Mouse (Mus musculus): ENCODE measurements around the gene Nhlrc4.

The Nhlrc4 gene

DNA sequence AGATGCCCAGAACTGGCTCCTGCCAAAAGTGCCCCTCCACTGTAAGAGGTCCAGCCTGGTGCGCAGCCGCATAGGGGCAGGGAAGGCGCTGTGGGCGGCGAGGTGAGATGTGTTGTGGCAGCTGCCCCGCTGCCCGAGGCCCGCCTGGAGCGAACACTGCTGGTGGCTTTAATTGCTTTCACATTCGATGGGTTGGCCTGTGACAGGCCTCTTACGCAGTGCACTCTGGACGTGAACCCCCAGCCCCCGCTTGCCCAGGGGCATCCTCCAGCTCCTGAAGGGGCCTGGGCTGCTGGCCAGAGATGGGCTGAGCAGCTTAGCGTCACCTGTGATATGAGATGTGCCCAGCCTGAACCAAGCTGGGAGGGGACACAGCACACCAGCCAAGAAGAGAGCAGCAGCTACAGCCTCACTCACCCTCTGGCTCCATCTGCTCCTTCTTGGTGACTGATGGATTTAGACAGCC is 12.9 kb upstream of the Nhlrc4 start:
- DNase-seq, result no peak

- DNase-seq, result no peak
These were observed 11.9 kb upstream of the Nhlrc4 start for GRCm38 (mm10) chr17:25956631-25957030.

GRCm38 (mm10) chr17:25956201-25956600 is 11.4 kb upstream of the Nhlrc4 start:
- DNase-seq, result no peak

- no peak for DNase-seq
These were observed 11.0 kb upstream of the Nhlrc4 start for GRCm38 (mm10) chr17:25955736-25956135.

DNA sequence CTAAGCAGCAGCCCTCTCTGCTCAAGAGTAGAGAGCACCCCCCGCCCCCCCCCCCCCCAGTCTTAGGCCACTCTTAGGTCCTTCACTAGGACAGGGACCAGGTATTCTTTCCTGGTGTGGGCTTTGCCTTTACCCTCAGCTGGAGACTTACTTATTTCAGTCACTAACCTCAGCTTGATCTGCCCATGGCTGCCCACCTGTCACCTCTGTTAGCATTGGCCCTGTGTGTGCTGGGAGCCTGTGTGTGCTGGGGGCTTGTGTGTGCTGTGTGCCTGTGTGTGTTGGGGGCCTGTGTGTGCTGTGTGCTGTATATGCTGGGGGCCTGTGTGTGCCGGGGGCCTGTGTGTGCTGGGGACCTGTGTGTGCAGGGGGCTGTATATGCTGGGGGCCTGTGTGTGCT is 9.9 kb upstream of the Nhlrc4 start:
- DNase-seq, result no peak

DNA sequence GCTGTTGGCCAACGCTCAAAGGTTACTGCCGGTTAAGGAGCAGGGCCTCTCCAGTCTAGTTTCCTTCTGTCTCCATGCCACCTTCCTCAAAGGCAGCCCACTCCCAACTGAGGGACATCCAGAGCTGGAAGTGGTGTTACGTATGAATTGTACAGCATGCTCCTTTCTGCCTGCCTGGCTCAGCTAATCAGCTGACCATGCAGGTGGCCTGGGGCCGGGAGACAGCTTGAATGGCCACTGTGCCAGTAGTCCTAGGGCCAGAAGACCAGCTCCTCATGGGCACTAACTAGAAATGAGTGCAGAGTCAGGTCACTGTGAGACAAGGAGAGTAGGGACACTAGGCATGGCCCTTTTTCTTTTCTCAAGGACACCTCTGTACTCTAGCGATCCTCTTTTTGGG is 8.4 kb upstream of the Nhlrc4 start:
- DNase-seq, result no peak

GRCm38 (mm10) chr17:25951803-25952623 is 7.3 kb upstream of the Nhlrc4 start, which contains the start of gene A930017K11Rik:
Gene A930017K11Rik (minus strand): TSS chr17:25952565.
- DNase-seq, result no peak

GRCm38 (mm10) chr17:25951225-25951802 is 6.6 kb upstream of the Nhlrc4 start:
- no peak for DNase-seq

DNA sequence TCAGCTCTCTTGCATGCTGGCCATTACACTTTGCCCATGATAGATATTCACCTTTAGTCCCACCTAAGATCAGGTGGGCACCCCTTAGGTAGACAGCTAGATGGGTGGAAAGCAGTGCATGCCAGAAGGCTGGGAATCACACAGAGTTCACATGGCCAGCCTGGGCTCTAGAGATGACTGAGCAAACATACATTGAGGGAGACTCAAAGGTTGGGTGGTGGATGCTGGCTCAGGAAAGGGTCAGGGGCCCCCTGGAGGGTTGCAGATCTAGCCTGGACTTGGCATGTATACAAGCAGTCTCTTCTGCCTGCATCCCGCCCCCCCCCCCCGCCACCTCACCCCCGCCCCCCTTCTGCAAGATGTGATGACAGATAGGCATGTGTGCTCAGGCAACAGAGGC is 5.9 kb upstream of the Nhlrc4 start:
- DNase-seq, result no peak

DNA sequence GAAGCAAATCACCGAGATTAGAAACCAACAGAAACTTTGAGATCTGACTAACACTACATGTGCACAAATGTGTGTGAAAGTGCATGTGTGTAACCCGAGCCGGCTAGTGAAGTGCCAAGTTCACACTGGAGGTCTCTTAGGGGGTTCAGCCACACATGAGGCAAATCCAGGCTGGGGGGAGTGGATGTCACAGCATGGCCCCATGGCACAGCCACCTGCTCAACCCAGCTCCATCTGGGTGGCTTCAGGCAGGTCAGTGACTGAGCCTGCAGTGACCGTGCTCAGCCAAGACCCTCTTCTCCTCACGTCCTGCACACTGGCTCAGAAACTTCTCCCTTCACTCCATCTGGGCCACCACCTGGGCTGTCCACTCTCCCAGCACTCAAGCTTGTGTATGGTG is 5.2 kb upstream of the Nhlrc4 start:
- no peak for DNase-seq

DNA sequence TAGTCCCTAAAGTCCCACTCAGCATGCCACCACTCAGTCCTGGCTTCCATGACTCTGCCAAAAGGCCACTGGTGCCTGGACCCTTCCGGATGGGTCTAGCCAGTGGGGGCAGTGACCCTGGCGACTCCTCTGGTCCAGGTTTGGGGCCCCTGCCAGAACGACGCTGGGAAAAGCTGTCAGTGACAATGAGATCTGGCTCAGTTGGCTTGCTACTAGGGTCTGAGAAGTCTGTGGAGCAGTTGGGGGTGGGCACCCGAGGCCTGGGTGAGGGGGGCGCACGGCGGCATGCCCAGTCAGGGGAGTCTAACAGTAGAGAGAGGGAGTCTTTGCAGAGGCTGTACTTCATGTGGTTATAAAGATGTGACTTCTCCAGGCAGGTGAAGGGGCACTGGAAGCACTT is 3.3 kb upstream of the Nhlrc4 start:
- DNase-seq, result no peak

DNA sequence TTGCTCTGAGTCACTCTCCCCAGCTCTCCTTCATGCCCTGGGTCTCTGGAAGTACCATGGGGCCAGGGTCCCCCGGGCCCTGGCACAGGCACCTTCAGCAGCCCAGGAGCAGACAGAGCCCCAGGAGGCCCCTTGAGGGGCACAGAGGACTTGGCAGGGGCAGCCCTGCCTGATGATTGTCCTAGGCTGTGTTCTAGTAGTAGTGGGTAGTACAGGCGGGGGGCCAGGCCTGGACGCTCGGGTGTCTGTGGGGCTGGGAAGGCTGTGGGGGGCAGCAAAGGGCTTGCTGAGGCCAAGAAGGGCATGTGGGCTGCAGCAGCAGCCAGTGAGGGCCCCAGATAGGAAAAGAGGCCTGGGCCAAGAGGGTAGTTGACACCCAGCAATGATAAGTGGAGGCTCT is 2.8 kb upstream of the Nhlrc4 start:
- DNase-seq, result no peak

- no peak for DNase-seq
These were observed 2.1 kb upstream of the Nhlrc4 start for GRCm38 (mm10) chr17:25946891-25947290.

DNA sequence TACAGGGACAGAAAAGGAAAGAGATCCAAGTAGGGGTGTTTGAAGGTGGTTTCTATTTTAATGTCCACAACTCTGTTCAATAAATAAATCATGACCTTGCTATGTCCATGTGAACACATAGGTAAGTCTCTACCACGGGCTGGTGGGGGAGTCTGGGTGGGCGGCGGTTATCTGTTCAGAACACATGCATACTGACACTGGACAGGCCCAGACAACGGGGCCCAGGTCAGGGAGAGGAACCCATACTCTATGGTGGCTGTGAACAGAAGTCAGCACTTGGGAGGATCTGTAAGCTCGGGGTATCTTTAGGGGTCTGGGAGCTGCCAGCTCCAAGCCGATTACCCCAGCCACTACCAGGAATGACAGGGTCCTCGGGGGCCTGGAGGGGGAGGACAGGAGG is 1.6 kb upstream of the Nhlrc4 start:
- no peak for DNase-seq

GRCm38 (mm10) chr17:25945517-25946155 is 875 bp upstream of the Nhlrc4 start:
- no peak for DNase-seq

DNA sequence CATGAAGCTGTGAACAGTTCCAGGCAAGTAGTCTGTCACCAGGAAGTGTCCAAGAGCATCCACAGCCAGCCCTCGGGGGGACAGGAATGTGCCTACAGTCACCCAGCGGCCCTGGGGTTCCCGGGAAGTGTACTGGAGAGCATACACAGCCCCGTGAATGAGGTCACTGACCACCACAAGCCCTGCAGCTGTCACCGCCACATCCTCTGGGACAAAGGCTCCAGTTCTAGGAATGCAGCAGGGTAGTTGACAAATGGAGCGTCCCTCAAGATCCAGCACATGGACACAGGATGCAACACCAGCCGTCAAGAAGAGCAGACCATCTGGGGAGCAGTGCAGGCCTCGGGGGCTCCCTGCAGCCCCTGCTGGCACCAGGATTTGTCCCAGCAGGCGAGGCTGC is 992 bp downstream of the Nhlrc4 start:
- DNase-seq, result no peak

GRCm38 (mm10) chr17:25943221-25943620 is 1.5 kb downstream of the Nhlrc4 start:
- DNase-seq, result no peak

DNA sequence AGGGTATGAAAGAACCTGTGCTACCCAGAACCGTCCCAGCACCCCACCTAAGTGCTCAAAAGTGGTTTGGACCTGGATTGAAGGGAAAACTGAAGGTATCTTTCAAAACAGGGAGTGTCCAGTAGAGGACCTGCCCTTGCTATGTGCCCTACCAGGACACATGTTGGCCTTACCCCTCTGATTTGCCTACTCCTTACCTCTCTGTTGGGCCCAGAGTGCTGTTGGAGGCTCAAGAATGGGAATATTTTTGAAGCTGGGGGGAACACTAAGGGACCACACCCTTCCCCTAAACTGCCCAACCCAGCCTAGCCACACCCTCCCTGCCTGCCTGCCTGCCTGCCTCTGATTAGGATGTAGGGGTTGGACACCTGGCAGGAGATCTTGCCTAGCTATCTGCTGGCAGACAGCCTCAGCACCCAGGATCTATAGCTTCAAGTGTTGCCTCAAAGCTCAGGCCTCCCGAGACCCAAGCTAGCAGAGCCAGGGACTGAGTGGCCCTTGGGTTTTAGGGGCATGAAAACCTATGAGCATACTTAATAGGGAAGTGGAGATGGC is 2.1 kb downstream of the Nhlrc4 start:
- DNase-seq, result no peak

- DNase-seq, result peak; percentile 74
These were observed 3.1 kb downstream of the Nhlrc4 start for GRCm38 (mm10) chr17:25941511-25942241.

- no peak for DNase-seq
These were observed 10.2 kb downstream of the Nhlrc4 start for GRCm38 (mm10) chr17:25934526-25934925.

DNA sequence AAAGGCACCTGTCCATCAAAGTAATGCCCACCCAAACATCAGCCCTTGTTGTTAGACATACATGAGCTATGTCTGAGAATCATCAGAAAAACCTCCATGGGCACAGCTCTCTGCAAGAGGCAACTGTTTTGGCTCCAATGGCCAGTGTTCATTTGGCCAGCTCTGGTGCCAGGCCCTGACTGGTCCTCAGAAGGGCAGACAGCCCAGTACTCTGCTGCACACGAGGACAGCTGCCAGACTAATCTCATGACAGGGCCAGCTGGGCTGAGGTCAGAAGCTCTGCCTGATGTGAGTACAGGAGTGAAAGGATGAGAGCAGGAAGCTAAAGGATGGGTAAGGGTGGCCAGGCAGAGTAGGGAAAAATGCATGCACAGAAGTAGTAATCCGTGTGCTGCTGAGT is 19.4 kb downstream of the Nhlrc4 start:
- no peak for DNase-seq

DNA sequence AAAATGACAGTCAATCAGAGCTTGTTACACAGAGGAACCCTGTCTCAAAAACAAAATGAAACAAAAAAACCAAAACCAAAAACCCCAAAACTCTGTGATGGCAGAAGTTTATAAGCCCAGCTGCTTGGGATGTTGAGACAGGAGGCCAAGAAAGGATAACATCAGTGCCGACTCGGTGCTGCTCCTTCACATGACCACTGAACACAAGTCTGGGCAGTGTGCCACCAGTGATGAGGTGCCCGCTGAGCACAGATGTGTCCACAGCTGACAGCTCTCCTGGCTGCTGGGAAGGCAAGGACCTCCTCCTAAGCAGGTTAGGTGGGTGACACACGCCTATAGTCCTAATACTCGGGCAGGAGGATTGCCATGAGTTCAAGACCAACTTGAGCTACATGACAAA is 22.6 kb downstream of the Nhlrc4 start:
- DNase-seq, result no peak
